Mouse (Mus musculus) colon, adult 2 months (tissue): ENCODE results near the gene Thada. TPM values are rescaled to one million over a fixed set of nuclear protein-coding genes. Genes with fewer than 3 reads are reported as not detected.

Experiments
- polyA plus RNA-seq: library from polyadenylated mRNA; depleted of rRNA; stranded (reverse); fragments of >200 nt; gene quantifications from 2 replicates; pipeline ENCODE4 v1.2.3, GENCODE M21; 2012; rRNA removed

Thada gene
- polyA plus RNA-seq: 4.7 and 6.1 TPM in 2 replicates

DNA sequence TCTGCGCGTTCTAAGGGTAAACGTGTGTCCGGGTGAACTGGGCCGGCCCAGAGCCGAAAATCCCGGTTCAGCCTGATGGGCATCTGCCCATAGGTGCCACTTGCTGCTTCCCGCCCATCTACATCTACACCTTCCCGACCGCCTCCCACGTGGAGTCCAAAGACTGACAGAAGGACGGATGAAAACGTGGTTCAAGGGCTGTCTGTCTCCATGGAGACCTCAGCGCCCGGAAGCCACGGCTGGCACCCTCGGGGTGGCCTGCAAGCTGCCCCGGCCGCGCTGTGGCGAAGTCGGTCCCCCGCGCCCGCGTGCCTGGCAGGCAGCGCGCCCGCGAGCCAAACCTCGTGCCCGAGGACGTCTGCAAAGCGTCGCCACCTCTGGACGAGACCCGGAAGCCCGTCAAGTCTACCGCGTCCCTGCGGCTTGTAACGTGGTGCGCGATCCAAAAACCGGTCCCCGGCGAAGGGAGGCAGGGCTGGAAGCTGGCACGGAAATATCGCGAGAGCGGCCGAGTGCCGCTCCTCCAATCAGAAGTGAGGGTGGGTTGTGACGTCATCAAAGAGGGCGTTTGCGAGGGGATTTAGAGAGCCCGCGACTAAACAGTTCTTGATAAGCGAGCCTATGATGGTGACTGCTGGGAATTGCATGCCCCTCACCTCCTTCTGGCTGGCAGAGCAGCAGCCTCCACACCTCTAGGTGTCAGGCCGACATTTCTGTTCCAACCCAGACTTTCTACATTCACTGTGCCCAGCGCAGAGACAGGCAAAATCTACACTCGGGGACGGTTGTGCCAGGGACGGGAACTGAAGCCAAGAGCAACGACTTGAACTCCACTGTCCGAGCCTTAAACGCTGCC is at the start of gene Thada:
TSS of gene Thada (minus strand) at position 453 of the 856 bp plus-strand sequence.

DNA sequence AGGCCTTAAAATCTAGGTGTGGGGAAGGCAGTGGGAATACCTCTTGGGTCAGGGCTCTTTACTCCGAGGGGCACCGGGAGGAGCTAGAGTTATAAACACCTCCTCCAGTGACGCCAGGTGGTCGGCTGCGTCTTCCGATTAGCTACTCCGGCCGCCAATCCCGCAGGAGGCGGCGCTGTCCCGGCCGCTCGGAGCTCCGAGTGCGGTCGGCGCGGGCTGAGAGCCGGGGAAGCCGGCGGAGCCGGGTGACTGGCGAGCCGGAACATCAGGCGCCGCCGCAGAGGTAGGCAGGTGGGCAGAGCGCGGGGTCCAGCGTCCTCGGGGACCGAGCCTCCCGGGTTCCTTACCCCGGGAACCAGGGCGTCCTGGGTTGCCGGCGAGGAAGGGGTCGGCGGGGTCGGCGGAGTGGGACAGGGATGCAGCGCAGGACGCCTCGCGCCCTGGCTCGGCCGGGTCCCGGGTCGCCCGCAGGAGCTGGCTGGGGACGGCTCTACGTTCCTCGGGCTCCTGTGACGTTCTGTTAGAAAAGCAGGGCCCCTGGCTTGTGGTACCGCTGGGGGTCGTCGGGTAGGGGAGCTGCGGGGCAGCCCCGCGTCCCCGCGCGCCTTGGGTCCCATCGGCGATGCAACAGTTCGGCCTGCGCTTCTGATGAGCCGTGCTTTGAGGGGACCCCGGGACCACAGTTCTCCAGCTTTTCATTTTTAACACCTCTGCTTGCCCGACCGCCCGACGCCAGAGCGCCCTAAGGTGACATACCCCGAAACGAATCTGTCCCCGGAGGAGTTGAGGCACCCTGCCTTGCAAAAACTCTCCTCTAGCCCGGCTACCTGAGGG is 45.9 kb upstream of the Thada start, which contains the start of gene Plekhh2:
TSS of gene Plekhh2 (plus strand) at position 214 of the 834 bp plus-strand sequence.

DNA sequence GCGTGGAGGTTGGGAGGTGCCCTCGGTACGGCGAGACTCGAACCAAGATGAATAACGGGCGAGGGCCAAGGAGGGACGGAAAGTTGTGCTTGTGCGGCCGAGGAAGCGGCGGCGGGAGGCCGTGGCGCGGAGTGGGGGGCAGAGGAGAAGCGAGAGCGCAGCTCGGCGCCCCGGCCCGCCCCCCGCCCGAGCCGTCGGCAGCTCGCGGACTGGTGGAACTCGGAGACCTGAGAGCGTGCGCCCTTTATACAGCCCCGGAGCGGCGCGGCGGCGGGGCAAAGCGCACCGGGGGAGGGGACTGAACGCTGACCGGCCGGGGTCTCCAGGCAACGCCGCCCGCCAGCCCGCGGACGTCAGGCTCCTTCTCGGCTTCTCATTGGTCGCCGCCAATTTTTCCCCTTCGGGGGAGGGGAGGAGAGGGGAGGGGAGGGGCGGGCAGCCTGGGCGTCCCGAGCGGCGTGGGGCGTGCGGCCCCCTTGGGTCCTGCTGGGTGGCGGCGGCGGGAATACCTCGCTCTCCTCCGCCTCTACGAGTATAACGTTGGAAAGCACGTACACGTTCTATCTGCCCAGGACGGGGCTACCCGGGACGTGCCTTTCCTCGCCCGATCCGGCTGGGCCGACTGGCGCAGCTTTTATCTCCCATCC is 278.2 kb downstream of the Thada start, which contains the start of gene Zfp36l2:
TSS of gene Zfp36l2 (minus strand) at position 221 of the 647 bp plus-strand sequence.

Other genes with a start within 250 kb of the Thada start
- 6.0 and 6.1 TPM in 2 replicates for gene Plekhh2, start 45.7 kb upstream of the Thada start, polyA plus RNA-seq
- gene Dync2li1, start 160.3 kb upstream of the Thada start, polyA plus RNA-seq: 0.69 and 1.2 TPM in 2 replicates
- 3.7 and 5.9 TPM in 2 replicates for gene Abcg8, start 210.1 kb upstream of the Thada start, polyA plus RNA-seq
- gene Abcg5, start 216.8 kb upstream of the Thada start, polyA plus RNA-seq: 6.4 and 11.5 TPM in 2 replicates